Mouse (Mus musculus) spleen, adult 2 months (tissue): Measurements from ENCODE around the gene Ptprn2. TPM values are rescaled to one million over a fixed set of nuclear protein-coding genes. Genes with fewer than 3 reads are reported as not detected.

Experiments
- DNase-seq, 2 experiments: peaks; one replicate each; pipeline versions ENCODE4 v3.0.0 to v3.0.0-alpha.2; 2012 to 2021; ENCODE audit warnings: low spot score in 2 of 2, low read depth in 1 of 2
- H3K27ac ChIP-seq: fragments of 200-500 bp; 2 replicates; pipeline ENCODE4 v1.5.1; 2012; ENCODE audit warnings: low read length, inconsistent platforms; ENCODE audit not compliant: insufficient read depth
- H3K27me3 ChIP-seq: fragments of 200-500 bp; 2 replicates; pipeline ENCODE4 v1.6.1; 2012; ENCODE audit warnings: mild to moderate bottlenecking, moderate library complexity, low read length, inconsistent platforms; ENCODE audit not compliant: control insufficient read depth, insufficient read depth
- H3K36me3 ChIP-seq: fragments of 200-500 bp; 2 replicates; pipeline ENCODE4 v1.6.1; 2012; ENCODE audit warnings: mild to moderate bottlenecking, low read length, inconsistent platforms; ENCODE audit not compliant: control insufficient read depth, insufficient read depth
- H3K4me1 ChIP-seq: fragments of 200-500 bp; 2 replicates; pipeline ENCODE4 v1.6.1; 2011; ENCODE audit warnings: inconsistent platforms; ENCODE audit not compliant: control insufficient read depth, insufficient read depth, insufficient read length
- H3K4me3 ChIP-seq: fragments of 200-500 bp; 2 replicates; pipeline ENCODE4 v1.5.1; 2011; ENCODE audit warnings: mild to moderate bottlenecking, inconsistent platforms; ENCODE audit not compliant: insufficient read depth, insufficient read length; ENCODE audit errors: extremely low read depth
- CTCF ChIP-seq: fragments of 200-500 bp; IDR thresholded peaks from 2 replicates; pipeline ENCODE4 v1.5.1; 2011; ENCODE audit warnings: mild to moderate bottlenecking, inconsistent platforms; ENCODE audit not compliant: insufficient read depth, insufficient read length, insufficient replicate concordance; ENCODE audit errors: extremely low read depth
- POLR2A ChIP-seq: fragments of 200-500 bp; IDR thresholded peaks from 2 replicates; pipeline ENCODE4 v1.6.1; 2011; ENCODE audit warnings: low read depth, low read length, inconsistent platforms
- WGBS: fragments of 180-500 bp; shearing (Covaris S2); methylation state at CpG from one replicate; pipeline ENCODE4 v1.1.7; 2018; 5-methylcytosine and 5-hydroxymethylcytosine counted together
- polyA plus RNA-seq: library from polyadenylated mRNA; depleted of rRNA; stranded (reverse); fragments of >200 nt; gene quantifications from 2 replicates; pipeline ENCODE4 v1.2.3, GENCODE M21; 2012

Gene Ptprn2
- polyA plus RNA-seq, 1 experiment = 0.96 TPM

DNA sequence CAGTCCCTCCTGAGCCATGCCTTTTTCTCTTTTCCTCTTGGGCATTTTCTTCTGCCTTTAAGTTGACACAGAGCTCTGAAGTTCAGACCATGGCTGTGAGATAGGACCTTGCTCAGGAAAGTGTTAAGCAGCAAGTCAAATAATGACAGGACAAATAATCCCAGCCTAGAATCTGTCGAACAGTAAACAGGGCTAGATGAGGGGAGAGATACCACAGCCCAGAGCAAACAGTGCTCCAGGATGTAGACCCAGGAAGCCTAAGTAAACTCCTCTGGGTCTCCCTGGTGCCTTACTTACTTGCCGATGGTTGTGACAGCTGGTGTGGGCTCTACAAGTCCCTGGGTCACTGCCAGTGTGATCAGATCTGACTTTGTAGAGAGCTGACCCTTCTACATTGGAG, 1.9 kb upstream of the Ptprn2 start:
- Histone ChIP-seq H3K4me1 (peaks cover 7% of the 10 kb centered on the region), H3K36me3 (no peaks in the 10 kb centered on the region), H3K4me3 (no peak overlapping the region), H3K27me3 (peaks cover 12% of the 10 kb centered on the region), H3K27ac (no peak overlapping the region)
- TF ChIP-seq CTCF (no peak), POLR2A (no peak)
- no peak for DNase-seq
- WGBS = 49% methylated on average over 2 of the region's 2 CpGs

DNA sequence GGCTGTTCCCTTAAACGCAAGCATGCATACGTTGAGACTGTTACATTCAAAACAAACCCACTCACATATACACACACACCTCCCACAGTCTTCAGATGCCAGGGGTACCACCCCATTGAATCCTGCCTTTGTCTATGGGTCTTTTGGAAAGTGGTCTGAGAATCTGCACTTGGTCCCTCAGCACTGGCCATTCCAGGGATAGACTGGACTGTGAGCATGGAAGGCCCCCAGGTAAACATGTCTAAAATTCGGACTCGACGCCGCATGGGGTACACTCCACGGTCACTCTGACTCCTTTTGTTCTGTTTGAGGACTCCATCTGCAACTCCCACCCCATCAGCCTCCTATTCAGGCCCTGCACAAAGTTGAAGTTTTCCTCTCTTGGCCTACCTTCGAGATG, 529 bp upstream of the Ptprn2 start:
- peaks cover 7% of the 10 kb centered on the region for H3K4me1 ChIP-seq
- no peak overlapping the region for H3K27ac ChIP-seq
- TF ChIP-seq POLR2A (no peak), CTCF (no peak)
- 79% methylated on average over 8 of the region's 8 CpGs for WGBS
- DNase-seq = no peak
- H3K4me3 ChIP-seq = no peak overlapping the region
- H3K27me3 ChIP-seq = peaks cover 12% of the 10 kb centered on the region
- H3K36me3 ChIP-seq = no peaks in the 10 kb centered on the region

DNA sequence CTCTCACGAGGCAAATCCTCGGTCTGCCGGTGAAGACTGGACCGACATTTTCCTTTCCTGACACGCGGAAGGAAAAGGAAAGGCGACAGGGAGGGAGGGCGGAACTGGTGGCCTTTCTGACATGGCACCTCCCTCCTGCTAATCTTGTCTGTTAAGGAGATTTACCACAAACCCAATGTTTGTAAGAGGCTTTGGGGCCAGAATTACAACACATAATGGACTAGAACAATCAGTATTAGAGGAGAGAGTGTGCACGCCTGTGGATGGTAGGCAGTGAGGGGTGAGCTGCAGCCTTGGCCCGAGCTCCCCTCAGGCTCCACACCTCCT, 847 bp downstream of the Ptprn2 start:
- 15% methylated on average over 10 of the region's 10 CpGs for WGBS
- TF ChIP-seq CTCF (no peak), POLR2A (no peak)
- Histone ChIP-seq H3K27ac (no peak overlapping the region), H3K36me3 (no peaks in the 10 kb centered on the region), H3K4me1 (peaks cover 7% of the 10 kb centered on the region), H3K4me3 (peak overlapping the region; percentile 29; the same call in 1 of the 2 replicates), H3K27me3 (peaks cover 12% of the 10 kb centered on the region)
- no peak for DNase-seq

DNA sequence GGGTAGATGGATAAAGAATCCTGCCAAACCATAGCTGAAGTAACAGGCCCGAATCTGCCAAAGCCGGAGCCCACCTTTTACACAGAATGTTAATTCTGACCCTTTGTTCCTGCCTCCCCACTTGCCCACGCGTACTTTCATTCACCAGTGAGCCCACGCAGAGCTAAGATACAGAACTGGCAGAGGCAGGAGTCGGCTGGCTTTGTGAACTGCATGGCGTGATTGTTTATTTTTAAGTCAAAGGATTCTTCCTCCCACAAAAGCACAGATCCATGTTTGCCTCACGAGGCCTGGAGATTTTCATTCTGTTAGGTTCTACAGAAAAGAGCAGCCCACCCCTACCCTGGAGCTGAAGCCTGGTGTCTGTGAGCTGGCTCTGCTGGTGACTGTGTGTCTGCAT, 3.3 kb downstream of the Ptprn2 start:
- Histone ChIP-seq H3K4me1 (peaks cover 7% of the 10 kb centered on the region), H3K27me3 (peaks cover 12% of the 10 kb centered on the region), H3K27ac (no peak overlapping the region), H3K4me3 (no peak overlapping the region), H3K36me3 (no peaks in the 10 kb centered on the region)
- no peak for TF ChIP-seq POLR2A
- TF ChIP-seq CTCF = no peak
- DNase-seq = no peak
- 76% methylated on average over 8 of the region's 8 CpGs for WGBS

DNA sequence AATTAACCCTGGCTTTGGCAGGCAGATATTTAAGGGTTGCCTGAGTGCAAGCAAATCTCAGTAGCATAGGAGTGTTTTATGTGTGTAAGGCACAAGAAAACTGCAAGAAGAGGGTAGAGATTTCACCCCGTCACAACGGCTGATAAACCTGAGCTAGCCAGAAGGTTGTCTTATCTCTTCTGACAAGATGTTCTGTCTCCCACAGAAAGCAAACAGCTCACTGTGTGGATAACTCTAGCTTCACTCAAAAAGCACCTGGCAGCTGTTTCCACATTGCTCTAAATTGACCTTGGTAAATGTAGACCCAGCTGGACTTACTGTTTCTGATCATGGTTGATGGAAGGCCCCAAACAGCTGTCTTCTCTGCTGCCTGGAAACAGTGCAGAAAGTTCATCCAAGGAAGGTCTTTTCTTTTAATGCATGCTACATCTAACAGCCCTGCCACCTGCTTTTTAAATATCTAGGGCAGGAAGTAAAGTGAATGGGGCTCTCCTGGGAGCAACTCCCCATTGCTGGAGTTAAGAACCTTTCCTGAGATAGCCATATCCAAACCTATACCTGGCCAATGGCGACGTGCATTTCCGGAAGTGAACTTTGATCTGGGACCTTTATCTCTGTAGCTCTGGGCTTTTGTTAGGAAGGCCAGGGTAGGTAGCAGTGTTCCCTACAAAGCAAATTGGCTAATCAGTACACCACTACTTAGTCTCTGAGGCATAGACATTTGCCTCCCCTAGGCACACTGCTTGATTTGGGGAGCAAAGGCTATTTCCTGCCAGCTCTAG, 5.2 kb downstream of the Ptprn2 start:
- H3K27ac ChIP-seq = no peak overlapping the region
- WGBS = 87% methylated on average over 5 of the region's 5 CpGs

DNA sequence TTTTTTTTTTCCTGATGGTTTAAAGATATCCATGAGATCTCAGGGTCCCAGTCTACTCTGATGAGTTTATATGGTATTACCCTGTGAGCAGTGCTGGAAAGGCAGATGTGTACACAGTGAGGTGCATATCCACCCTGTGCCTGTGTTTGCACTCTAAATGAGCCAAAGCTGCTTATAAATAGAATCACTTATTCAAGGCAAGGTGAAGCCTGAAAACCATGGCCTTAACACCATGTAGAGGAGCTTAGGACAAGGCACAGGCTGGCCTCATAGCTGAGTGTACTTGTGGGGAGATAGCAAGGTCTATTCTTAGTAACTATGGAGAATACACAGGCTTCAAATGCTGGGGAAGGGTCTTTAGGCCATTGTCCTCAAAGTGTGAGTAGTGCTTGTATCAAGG, 13.1 kb downstream of the Ptprn2 start:
- Histone ChIP-seq H3K4me1 (no peaks in the 10 kb centered on the region), H3K27ac (no peak overlapping the region), H3K4me3 (no peak overlapping the region), H3K27me3 (no peaks in the 10 kb centered on the region), H3K36me3 (no peaks in the 10 kb centered on the region)
- no peak for DNase-seq
- TF ChIP-seq CTCF (no peak), POLR2A (no peak)

More for the DNA sequence above, 5.2 kb downstream of the Ptprn2 start:
- Histone ChIP-seq H3K4me1 (peaks cover 5% of the 10 kb centered on the region), H3K27me3 (peaks cover 9% of the 10 kb centered on the region), H3K36me3 (no peaks in the 10 kb centered on the region), H3K4me3 (no peak overlapping the region)
- TF ChIP-seq POLR2A (no peak), CTCF (no peak)
- no peak for DNase-seq

DNA sequence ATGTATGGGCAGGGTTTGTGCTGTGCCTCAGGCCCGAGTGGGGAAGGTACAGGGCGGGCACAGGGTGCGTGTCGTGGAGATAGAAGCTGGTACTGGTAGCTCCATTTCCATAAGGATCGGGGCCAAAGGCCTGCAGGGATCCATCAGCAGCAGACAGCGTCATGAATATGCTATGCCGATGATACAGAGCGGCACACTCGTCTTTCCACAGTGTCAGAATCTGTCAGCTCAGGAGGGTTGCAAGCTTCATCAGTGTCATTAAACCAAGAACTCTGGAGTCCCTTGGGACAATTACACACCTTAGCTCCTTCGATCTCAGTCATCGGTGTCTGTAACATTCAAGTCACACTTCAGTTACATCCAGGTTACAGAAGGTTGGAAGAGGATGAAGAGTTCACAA, 15.1 kb downstream of the Ptprn2 start:
- DNase-seq = no peak
- 88% methylated on average over 11 of the region's 11 CpGs for WGBS
- TF ChIP-seq POLR2A (no peak), CTCF (no peak)
- no peak overlapping the region for H3K27ac ChIP-seq
- H3K4me1 ChIP-seq = no peaks in the 10 kb centered on the region
- no peak overlapping the region for H3K4me3 ChIP-seq
- H3K27me3 ChIP-seq = no peaks in the 10 kb centered on the region
- H3K36me3 ChIP-seq = no peaks in the 10 kb centered on the region
